Mouse (Mus musculus): ENCODE results near the gene Nfs1. TPM values are rescaled to one million over a fixed set of nuclear protein-coding genes. Genes with fewer than 3 reads are reported as not detected.

The Nfs1 gene
- 42.8 and 44.2 TPM in 2 replicates for polyA plus RNA-seq (2012; rRNA removed)

DNA sequence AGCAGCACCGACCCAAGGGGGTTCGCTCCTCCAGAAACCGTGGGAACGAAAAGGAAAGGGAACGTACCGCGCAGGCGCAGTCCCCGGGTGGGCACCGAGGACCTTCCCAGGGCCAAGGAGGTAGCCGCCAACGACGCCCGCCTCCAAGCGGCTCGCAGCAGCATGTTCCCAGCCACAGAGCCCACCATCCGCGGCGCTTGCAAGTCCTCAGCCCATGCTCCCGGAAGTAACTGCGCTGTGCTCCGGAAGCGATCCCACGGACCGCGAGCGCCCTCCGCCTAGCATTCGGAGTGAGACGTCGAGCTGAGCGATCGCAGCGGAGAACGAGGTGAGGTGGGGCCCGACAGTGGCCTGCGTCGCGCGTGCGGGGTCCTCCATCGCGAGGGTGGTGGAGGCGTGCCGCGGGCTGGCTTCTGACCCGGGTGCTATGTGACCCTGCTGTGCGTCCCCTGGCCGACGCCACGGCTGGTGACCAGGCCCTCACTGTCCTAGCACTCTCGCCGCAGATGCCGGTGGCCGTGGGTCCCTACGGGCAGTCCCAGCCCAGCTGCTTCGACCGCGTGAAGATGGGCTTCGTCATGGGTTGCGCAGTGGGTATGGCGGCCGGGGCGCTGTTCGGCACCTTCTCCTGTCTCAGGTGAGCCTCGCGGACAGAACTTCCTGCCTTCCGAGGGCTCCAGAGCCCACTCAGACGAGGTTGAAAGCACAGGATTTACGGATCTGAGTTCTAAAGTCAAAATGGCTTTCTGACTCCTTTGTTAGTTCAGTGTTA is at the start of gene Nfs1, which contains the start of gene Romo1:
TSS of gene Nfs1 (minus strand) at position 234 of the 772 bp plus-strand sequence.
TSS of gene Romo1 (plus strand) at position 87 of the 772 bp plus-strand sequence.

GRCm38 (mm10) chr2:156180094-156180821 is 36.3 kb upstream of the Nfs1 start, which contains the start of gene Rbm39:
TSS of gene Rbm39 (minus strand) at chr2:156180238.

GRCm38 (mm10) chr2:156126992-156127391 is 17.0 kb downstream of the Nfs1 start, which contains the start of gene Gm28036:
TSS of gene Gm28036 (minus strand) at chr2:156127092.

DNA sequence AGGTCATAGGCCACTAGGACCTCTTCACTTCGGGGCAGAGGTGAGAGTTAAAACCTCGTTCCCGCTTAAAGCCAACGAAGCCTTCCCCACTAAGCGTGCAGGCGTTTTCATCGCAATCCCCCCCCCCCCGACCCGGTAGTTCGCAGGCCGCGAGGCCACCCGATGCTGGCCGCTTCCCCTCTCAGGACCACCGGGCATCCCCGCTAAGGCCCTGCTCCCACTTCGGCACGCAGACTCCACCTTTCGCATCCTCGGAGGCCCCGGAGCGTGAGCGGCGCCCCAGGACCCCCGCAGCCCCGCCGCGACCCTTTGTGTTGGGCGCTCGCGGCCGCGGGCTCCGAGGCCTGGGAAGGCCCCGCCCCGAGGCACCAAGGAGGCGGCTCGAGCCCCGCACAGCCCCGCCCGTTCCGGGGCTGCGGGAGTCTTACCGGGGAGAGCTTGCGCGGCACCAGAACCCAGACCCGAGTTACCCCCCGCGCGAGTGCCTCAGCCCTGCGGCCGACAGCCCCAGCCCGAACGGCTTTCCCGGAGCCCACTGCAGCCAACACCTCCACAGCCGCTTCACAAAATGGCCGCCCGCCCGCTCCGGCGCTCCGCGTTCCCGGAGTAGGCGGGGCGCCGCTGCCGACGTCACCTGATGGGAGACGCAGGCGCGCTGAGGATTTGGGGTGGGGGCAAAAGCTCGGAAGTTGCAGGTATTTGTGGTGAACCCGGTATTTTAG is 32.5 kb downstream of the Nfs1 start, which contains the start of the genes Cpne1 and Rbm12:
TSS of gene Cpne1 (minus strand) at position 608 of the 722 bp plus-strand sequence.
TSS of gene Rbm12 (minus strand) at position 621 of the 722 bp plus-strand sequence.

Other genes starting within 250 kb of the Nfs1 start
- 52.4 and 54.0 TPM in 2 replicates for gene Uqcc1, start 213.9 kb downstream of the Nfs1 start, polyA plus RNA-seq (2012; rRNA removed)
- not detected in 2 replicates for gene Gm15557, start 203.5 kb downstream of the Nfs1 start, polyA plus RNA-seq (2012; rRNA removed)
- gene Gdf5, start 198.8 kb downstream of the Nfs1 start, polyA plus RNA-seq (2012; rRNA removed) = 1.2 and 1.6 TPM in 2 replicates
- 20.5 and 20.6 TPM in 2 replicates for gene Cep250, start 187.7 kb downstream of the Nfs1 start, polyA plus RNA-seq (2012; rRNA removed)
- 2.8 and 3.5 TPM in 2 replicates for gene 6430550D23Rik, start 136.2 kb downstream of the Nfs1 start, polyA plus RNA-seq (2012; rRNA removed)
- gene Ergic3, start 136.1 kb downstream of the Nfs1 start, polyA plus RNA-seq (2012; rRNA removed) = 477 and 481 TPM in 2 replicates
- 0.04 and 0.12 TPM in 2 replicates for gene Fer1l4, start 91.2 kb downstream of the Nfs1 start, polyA plus RNA-seq (2012; rRNA removed)
- gene Spag4, start 79.0 kb downstream of the Nfs1 start, polyA plus RNA-seq (2012; rRNA removed) = 8.9 and 9.7 TPM in 2 replicates
- 58.3 and 63.6 TPM in 2 replicates for gene Cpne1, start 32.2 kb downstream of the Nfs1 start, polyA plus RNA-seq (2012; rRNA removed)
- 15.9 and 19.6 TPM in 2 replicates for gene Rbm12, start 32.2 kb downstream of the Nfs1 start, polyA plus RNA-seq (2012; rRNA removed)
- gene Gm28036, start 17.1 kb downstream of the Nfs1 start, polyA plus RNA-seq (2012; rRNA removed) = 4.6 and 7.3 TPM in 2 replicates
- 398 and 404 TPM in 2 replicates for gene Romo1, start 147 bp downstream of the Nfs1 start, polyA plus RNA-seq (2012; rRNA removed)
- 153 TPM in 2 replicates for gene Rbm39, start 36.1 kb upstream of the Nfs1 start, polyA plus RNA-seq (2012; rRNA removed)
- gene Phf20, start 52.3 kb upstream of the Nfs1 start, polyA plus RNA-seq (2012; rRNA removed) = 32.9 and 34.0 TPM in 2 replicates
- gene Cnbd2, start 168.1 kb upstream of the Nfs1 start, polyA plus RNA-seq (2012; rRNA removed) = 4.8 and 5.1 TPM in 2 replicates
- 106 and 121 TPM in 2 replicates for gene Scand1, start 168.5 kb upstream of the Nfs1 start, polyA plus RNA-seq (2012; rRNA removed)

All from central nervous system, embryonic 18 days (tissue).